Mouse (Mus musculus) midbrain, embryonic 10.5 days (tissue): ENCODE data around the gene Otop2. TPM values are rescaled to one million over a fixed set of nuclear protein-coding genes. Genes with fewer than 3 reads are reported as not detected.

Experiments
- DNase-seq: peaks from one replicate; pipeline ENCODE4 v3.0.0-alpha.2; 2017; ENCODE audit warnings: low spot score
- H3K27ac ChIP-seq: fragments of 300-500 bp; sonication (generic); replicated peaks from 2 replicates; pipeline ENCODE4 v1.5.1; 2016; ENCODE audit warnings: mild to moderate bottlenecking
- H3K27me3 ChIP-seq: fragments of 300-500 bp; sonication (generic); 2 replicates; pipeline ENCODE4 v1.6.1; 2016; ENCODE audit warnings: low read depth, mild to moderate bottlenecking; ENCODE audit not compliant: poor library complexity, severe bottlenecking
- H3K36me3 ChIP-seq: fragments of 300-500 bp; sonication (generic); 2 replicates; pipeline ENCODE4 v1.6.1; 2016; ENCODE audit warnings: mild to moderate bottlenecking, moderate library complexity
- H3K4me1 ChIP-seq: fragments of 300-500 bp; sonication (generic); 2 replicates; pipeline ENCODE4 v1.6.1; 2016
- H3K4me3 ChIP-seq: fragments of 300-500 bp; sonication (generic); 2 replicates; pipeline ENCODE4 v1.5.1; 2016; ENCODE audit warnings: mild to moderate bottlenecking, moderate library complexity
- H3K9me3 ChIP-seq: fragments of 300-500 bp; sonication (generic); replicated peaks from 2 replicates; pipeline ENCODE4 v1.6.1; 2016; ENCODE audit warnings: mild to moderate bottlenecking
- WGBS: fragments of 180-500 bp; shearing (Covaris S2); methylation state at CpG from one replicate; pipeline ENCODE4 v1.1.7; 2016; 5-methylcytosine and 5-hydroxymethylcytosine counted together
- polyA plus RNA-seq: library from polyadenylated mRNA; unstranded; fragments of >200 nt; fragmentation: Nextera tagmentation; extraction: Ambion mirVana; gene quantifications from 2 replicates; pipeline ENCODE4 v1.2.1, GENCODE M21; 2016

Gene Otop2
- polyA plus RNA-seq, 1 experiment from 2014 or later: not detected

DNA sequence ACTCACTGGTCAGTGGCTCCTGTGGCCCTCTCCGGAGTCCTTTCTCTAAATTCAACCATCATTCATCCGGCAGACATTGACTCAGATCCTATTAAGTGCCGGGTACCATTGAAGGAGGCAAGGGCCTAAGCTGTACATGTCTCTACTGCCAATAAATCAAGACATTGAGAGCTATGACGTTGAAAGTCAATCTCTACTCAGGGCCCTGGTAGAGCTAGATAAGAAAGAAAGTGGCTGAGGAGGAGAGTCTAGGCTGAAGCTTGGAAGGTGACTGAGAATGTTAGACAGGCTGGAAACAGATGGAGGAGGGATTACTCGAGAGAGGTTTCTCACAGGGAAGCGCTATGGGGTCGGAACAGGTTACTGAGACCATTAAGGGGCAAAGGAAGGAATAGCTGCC is 63.4 kb downstream of the Otop2 start:
- Histone ChIP-seq H3K9me3 (no peaks in the 10 kb centered on the region), H3K27me3 (peaks cover 100% of the 10 kb centered on the region), H3K27ac (no peak overlapping the region), H3K4me1 (peaks cover 33% of the 10 kb centered on the region), H3K36me3 (no peaks in the 10 kb centered on the region), H3K4me3 (no peak overlapping the region)
- DNase-seq: no peak
- WGBS: 70% methylated on average over 7 of the region's 7 CpGs

- H3K27me3 ChIP-seq: peaks cover 100% of the 10 kb centered on the region
- H3K36me3 ChIP-seq: no peaks in the 10 kb centered on the region
- no peak overlapping the region for H3K27ac ChIP-seq
- H3K9me3 ChIP-seq: no peaks in the 10 kb centered on the region
- peaks cover 27% of the 10 kb centered on the region for H3K4me1 ChIP-seq
- WGBS: 73% methylated on average over 8 of the region's 8 CpGs
- H3K4me3 ChIP-seq: no peak overlapping the region
- no peak for DNase-seq
These were observed 64.4 kb downstream of the Otop2 start for GRCm38 (mm10) chr11:115371354-115371753.

DNA sequence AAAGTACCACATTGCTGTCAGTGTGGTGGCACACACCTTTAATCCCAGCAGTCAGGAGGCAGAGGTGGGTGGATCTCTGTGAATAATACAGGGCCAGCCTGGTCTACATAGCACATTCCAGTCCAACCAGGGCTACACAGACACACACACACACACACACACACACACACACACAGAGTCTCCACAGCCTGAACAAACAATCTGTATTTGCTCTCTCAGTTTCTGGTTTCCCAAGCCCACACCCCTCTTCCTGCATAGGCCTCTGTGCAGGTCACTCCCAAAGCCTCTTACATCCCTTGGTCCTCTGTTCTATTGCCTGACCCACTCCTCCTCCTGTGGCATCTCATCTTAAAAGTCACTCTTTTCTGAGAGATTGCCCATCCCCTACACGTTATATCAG is 65.1 kb downstream of the Otop2 start:
- no peak overlapping the region for H3K27ac ChIP-seq
- H3K27me3 ChIP-seq: peaks cover 99% of the 10 kb centered on the region
- no peaks in the 10 kb centered on the region for H3K36me3 ChIP-seq
- H3K4me3 ChIP-seq: no peak overlapping the region
- no peak for DNase-seq
- WGBS: 63% methylated on average over 1 of the region's 1 CpGs
- H3K9me3 ChIP-seq: no peaks in the 10 kb centered on the region
- peaks cover 21% of the 10 kb centered on the region for H3K4me1 ChIP-seq

- Histone ChIP-seq H3K27me3 (peaks cover 92% of the 10 kb centered on the region), H3K4me1 (peaks cover 13% of the 10 kb centered on the region), H3K36me3 (no peaks in the 10 kb centered on the region), H3K27ac (no peak overlapping the region), H3K9me3 (no peaks in the 10 kb centered on the region), H3K4me3 (no peak overlapping the region)
- 46% methylated on average over 2 of the region's 2 CpGs for WGBS
- no peak for DNase-seq
These were observed 65.8 kb downstream of the Otop2 start for GRCm38 (mm10) chr11:115372737-115373136.

- peak; percentile 61 for DNase-seq
- WGBS: 3% methylated on average over 30 of the region's 30 CpGs
- Histone ChIP-seq H3K36me3 (no peaks in the 10 kb centered on the region), H3K4me3 (peak overlapping the region; percentile 57), H3K4me1 (peaks cover 12% of the 10 kb centered on the region), H3K27ac (peak overlapping the region; percentile 72), H3K9me3 (0 out of 2 replicates have a peak, but pooled peaks cover 6% of the 10 kb centered on the region), H3K27me3 (peaks cover 79% of the 10 kb centered on the region)
These were observed 67.1 kb downstream of the Otop2 start for GRCm38 (mm10) chr11:115373805-115374694.

DNA sequence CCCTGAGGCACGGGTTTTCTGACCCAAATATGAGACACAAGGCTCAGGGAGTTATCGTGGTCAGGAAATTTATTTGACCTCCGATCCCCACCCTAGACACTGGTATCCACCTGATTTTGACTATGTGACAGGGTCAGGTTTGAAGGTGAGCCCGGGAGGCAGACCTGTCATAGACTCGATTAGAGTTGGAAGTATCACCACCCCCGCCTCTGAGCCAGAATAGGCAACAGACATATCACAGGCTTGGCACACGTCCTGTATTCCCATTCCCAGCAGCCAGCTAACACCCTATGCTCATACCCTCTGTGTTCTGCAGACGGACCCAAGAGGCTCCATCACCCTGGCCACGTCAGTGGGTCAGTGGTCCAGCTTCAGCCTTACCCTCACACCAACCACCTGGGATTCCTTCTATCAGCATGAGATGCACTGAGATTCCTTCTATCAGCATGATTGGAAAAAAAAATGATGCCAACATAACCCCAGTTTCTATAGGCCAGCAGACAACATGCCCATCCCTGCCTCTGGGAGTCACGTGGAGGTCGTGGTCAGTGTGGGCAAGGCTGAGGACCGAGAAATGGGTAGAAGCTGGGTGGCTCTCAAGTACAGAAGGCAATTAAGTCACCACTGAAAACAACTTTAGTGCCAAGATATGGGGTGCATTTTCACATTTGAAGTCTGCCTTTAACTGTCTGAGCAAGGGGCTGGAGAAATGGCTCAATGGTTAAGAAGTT is 67.9 kb downstream of the Otop2 start:
- H3K27me3 ChIP-seq: peaks cover 70% of the 10 kb centered on the region

GRCm38 (mm10) chr11:115376722-115377121 is 69.8 kb downstream of the Otop2 start:
- 77% methylated on average over 7 of the region's 7 CpGs for WGBS
- Histone ChIP-seq H3K27ac (no peak overlapping the region), H3K36me3 (no peaks in the 10 kb centered on the region), H3K4me3 (no peak overlapping the region), H3K4me1 (peaks cover 22% of the 10 kb centered on the region), H3K27me3 (peaks cover 59% of the 10 kb centered on the region), H3K9me3 (0 out of 2 replicates have a peak, but pooled peaks cover 6% of the 10 kb centered on the region)
- no peak for DNase-seq

More for the DNA sequence above, 67.9 kb downstream of the Otop2 start:
- Histone ChIP-seq H3K9me3 (0 out of 2 replicates have a peak, but pooled peaks cover 6% of the 10 kb centered on the region), H3K27ac (no peak overlapping the region), H3K4me3 (peak overlapping the region; percentile 57), H3K4me1 (peaks cover 12% of the 10 kb centered on the region), H3K36me3 (no peaks in the 10 kb centered on the region)
- 67% methylated on average over 12 of the region's 12 CpGs for WGBS
- no peak for DNase-seq

DNA sequence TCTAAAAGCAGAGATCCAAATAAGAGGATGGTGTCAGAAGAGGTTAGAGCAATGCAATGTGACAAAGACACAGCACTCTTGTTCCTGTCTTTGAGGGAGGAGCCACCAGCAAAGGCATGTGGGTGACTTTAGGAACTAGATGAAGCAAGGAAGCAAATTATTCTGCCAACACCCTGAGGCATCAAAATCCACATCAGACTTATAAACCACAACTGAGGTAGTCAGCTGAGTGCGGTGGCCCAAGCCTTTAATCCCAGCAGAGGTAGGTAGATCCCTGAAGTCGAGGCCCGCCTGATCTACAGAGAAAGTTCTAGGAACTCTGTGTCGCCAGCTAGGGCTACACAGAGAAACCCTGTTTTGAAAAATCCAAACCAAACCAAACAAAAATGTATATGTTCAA is 70.3 kb downstream of the Otop2 start:
- H3K4me1 ChIP-seq: peaks cover 27% of the 10 kb centered on the region
- WGBS: 88% methylated on average over 4 of the region's 4 CpGs
- peaks cover 53% of the 10 kb centered on the region for H3K27me3 ChIP-seq
- no peak overlapping the region for H3K27ac ChIP-seq
- H3K9me3 ChIP-seq: 0 out of 2 replicates have a peak, but pooled peaks cover 6% of the 10 kb centered on the region
- no peak for DNase-seq
- H3K36me3 ChIP-seq: no peaks in the 10 kb centered on the region
- H3K4me3 ChIP-seq: no peak overlapping the region

- no peak overlapping the region for H3K4me3 ChIP-seq
- no peak for DNase-seq
- no peaks in the 10 kb centered on the region for H3K36me3 ChIP-seq
- H3K4me1 ChIP-seq: peaks cover 33% of the 10 kb centered on the region
- H3K9me3 ChIP-seq: 0 out of 2 replicates have a peak, but pooled peaks cover 6% of the 10 kb centered on the region
- no peak overlapping the region for H3K27ac ChIP-seq
- WGBS: 84% methylated on average over 7 of the region's 7 CpGs
- H3K27me3 ChIP-seq: peaks cover 47% of the 10 kb centered on the region
These were observed 70.9 kb downstream of the Otop2 start for GRCm38 (mm10) chr11:115377854-115378253.

DNA sequence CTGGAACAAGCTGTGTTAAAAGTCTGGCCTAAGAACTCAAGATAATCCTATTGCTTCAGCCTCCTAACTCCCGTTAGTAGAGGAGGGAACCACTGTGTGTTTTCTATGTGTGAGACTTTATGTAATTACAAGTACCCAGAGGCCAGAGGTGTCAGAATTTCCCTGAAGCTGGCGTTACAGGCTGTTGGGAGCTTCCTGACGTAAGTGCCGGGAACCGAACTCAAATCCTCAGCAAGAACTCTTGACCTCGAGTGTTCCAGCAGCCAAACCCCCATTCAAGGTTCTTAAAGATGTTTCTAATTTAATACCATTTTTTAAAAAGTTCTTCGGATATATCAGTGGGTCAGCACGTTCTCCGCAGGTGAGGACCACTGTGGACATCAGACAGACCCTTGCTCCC is 74.3 kb downstream of the Otop2 start:
- peak overlapping the region; percentile 98 for H3K27ac ChIP-seq
- peaks cover 54% of the 10 kb centered on the region for H3K4me1 ChIP-seq
- peaks cover 20% of the 10 kb centered on the region for H3K27me3 ChIP-seq
- no peak for DNase-seq
- no peaks in the 10 kb centered on the region for H3K36me3 ChIP-seq
- H3K4me3 ChIP-seq: peak overlapping the region; percentile 94
- 8% methylated on average over 9 of the region's 9 CpGs for WGBS
- 0 out of 2 replicates have a peak, but pooled peaks cover 6% of the 10 kb centered on the region for H3K9me3 ChIP-seq
